Mouse (Mus musculus): ENCODE results near the gene Fmo1.

The Fmo1 gene

DNA sequence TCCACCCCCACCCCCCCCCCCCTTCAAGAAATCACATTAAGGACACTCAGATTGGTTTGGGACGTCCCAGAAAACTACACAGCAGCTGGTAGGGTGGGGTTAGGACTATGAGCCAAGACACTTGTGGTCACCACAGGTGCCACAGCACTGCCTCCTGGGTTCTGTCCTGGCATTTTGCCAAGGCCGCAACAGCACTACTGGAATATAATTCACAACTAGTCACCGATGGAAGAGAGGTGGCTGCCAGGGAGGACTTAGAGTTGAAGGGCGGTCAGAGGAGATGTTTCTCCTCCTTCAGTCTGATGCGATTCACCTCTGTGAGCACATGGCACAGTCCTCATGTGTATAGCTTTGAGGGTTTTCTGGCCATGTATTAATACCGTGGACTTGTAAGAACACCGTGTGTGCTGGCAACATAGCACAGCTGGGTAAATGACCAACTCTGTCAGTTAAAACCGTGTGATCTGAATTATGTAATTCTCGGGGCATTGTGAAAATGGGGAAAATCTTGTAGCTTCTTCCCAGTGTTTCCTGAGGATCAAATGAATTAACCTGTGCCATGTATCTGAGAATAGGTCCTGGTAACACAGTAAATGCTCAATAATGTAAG is 6.3 kb downstream of the Fmo1 start:
- no peak for DNase-seq

DNA sequence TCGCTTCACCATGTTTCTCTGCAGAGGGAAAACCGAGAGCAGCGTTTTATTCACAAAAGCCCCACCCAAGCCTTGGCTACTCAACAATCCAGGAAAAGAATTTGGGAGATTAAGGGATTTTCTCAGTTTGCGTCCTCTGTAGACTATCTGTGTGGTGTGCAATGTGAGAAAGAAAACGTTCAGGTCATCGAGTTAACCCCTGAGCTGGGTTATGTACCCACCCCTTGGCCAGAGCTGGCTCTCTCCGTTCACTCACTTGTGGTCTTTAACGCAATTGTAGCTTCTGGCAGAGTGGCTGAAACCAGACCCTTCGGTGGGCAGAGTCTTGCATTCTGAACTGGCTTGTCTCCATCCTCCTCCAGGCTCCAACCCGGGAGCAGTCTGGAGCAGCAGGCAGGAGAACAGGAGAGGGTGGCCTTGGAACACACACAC is 6.8 kb downstream of the Fmo1 start:
- DNase-seq, result no peak

DNA sequence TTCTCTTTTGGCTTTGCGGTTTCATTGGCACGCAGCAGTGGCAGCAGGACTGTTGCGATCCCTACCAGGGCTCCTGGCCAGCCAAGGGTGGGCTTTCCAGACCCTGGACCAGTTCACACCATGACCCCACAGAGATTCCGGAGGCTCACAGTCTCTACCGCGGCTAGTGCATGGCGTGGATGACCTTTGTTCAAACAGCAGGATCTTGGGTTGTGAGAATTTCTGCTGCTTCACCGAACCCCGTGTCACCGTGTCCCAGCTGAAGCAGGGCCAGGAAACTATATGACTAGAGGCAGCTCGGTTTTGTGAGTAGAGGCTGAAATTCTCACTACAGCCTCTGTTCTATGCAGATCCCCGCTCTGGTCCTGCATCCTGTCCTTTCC is 7.7 kb downstream of the Fmo1 start:
- no peak for DNase-seq

DNA sequence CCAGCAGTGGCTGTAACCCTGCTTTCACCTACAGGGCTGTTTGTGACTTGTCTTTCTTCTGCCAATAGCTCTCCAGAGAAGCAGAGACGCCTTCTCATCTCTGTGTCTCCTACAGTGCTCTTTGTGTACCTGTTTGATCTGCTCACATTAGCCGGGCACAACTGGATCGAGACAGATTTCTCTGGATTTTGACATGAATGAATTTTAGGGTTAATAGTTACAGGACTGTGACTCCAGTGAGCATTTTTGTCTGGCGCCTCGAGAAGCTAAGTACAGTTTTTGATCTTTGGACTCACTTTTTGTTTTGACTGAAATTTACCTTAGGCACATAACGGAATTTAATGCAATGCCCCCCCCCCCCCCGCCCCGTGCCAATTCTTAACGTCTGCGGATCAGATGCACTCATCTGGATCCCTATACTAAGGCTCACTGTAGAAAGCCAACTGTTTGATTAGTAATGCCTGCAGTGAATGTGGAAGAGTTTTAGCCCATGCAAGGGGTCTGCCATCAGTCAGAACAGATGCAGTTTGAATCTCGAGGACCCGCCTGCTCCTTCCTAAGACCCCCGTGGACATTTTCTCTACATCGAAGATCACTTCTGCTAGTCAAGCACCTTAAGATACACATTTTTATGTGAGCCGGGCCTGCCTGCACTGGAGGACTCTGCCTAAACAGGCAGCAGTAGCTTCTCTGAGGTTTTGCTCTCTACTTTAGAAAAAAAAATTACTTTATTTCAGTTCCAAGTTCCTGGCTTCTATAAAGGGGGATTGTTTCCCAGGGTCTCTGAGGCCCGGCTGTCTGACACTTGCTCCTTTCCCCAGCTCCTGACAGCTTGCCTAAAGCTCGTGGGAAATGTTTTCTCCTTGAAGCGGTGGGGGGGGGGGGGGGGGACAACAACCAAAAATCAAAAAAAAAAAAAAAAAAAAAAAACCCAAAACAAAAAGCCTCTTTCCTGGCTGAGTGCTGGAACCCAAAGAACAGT is 8.4 kb downstream of the Fmo1 start:
- DNase-seq, result no peak

DNA sequence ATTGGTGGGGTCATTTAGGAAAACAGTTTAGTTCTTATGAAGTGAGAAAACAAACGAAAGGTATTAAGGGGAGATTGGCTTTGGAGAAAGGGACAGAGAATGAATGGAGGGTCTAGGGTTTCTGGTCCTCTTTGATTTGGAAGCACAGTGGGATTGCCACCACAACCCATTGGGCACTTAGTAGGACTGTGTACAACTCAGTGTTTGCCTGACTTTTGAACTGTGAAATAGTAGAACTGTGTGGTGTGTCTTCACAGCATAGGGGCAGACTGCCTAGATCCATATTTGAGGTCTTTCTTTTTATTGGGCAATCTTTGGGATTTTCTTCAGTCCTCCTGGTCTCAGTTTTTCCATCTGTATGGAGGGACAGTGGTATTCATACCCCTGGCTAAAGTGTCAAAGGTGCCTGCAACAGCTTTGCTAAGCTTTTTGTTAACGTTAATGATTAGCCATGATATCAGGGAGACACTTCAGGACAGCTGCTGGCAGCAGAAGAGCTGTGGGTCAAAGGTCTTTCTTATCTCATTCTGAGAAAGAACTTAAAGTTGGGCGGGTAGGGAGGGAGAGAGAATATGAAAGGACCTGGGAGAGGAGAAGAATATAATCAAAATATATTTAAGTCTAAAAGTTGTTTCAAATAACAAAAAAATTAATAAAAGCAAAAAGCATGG is 12.5 kb downstream of the Fmo1 start:
- DNase-seq, result no peak

DNA sequence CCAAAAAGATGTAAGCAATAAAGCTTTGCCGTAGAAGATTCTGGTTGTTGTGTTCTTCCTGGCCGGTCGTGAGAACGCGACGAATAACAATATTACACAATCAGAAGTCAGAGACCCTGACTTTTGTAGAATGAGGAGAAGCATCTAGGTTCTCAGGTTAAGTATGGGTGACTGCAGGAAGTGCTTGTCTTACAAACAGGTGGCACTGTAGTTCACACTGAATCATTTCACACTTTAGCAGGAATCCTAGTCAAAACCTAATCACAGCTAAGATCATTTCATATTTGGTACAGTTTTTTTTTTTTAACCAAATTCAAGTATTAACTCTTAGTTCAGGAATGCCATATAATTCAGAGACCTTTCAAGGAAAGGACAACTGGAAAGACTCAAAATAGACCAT is 18.9 kb downstream of the Fmo1 start:
- DNase-seq, result no peak

DNA sequence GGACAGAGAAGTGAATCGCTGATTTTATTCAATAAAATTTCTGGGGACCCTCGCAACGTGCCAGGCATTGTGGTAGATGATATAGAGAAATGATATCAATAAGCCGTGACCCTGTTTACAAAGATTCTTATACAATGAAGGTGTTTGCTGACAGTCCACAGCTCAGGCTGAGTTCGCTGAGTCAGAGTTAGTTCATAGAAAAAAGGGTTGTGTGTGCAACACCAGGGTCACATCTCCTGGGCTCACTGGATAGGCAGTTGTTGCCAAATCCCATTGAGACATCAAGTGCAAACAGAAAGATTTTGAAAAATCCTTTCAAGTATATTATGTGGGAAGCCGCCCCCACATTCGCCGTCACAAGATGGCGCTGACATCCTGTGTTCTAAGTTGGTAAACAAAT is 26.2 kb downstream of the Fmo1 start:
- DNase-seq, result no peak

DNA sequence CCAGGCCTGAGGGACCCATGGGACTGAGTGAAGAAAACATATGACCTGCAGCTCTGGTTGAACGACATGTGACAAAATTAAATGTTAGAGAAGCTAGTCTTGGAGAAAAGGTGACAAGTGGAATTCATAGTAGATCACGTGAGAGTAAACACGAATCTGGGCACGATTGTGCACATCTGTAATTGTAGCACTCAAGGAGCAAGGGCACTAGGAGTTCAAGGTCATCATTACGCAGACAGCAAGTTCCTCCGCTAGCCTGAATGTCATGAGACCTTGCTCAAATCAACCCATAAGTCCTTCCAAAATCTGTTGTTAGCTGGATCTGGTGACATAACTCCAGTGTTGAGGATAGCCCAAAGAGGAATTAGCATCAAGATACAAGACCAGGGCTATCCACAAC is 27.4 kb downstream of the Fmo1 start:
- no peak for DNase-seq

DNA sequence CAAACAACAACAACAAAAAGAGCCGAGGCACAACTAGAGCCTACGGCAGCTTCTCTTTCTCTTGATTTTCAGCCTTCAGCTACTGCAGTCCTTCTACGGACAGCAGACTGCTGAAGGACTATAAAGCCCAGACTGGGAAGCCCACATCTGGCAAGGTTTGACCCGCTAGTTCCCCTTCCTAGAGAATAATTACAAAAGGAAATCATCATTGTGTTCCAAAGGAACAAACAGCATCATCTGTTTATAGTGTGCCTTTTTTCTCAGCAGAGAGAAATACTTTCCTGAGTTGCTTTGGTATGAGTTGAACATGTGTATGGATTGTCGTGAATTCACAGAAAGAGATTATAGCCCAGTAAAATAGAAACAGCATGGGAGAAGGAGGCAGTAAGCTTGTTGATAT is 32.1 kb downstream of the Fmo1 start:
- DNase-seq, result no peak

DNA sequence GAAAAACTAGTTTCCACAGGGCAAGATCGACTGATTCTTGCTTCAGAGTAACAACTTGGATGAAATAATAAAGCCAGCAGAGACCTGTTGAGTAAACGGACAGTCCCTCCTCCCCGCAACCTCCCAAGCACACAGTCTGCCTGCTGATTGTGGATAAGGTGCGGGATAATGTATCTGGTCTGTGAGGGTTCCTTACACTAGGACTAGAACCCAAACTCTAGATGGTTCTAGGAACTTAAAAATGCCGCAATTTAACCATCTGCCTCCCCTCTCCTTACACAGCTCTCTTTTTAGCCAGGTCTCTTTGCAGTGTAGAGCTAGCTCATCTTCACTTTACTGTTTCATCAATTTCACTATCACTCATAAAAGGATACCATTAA is 33.8 kb downstream of the Fmo1 start:
- DNase-seq, result no peak

DNA sequence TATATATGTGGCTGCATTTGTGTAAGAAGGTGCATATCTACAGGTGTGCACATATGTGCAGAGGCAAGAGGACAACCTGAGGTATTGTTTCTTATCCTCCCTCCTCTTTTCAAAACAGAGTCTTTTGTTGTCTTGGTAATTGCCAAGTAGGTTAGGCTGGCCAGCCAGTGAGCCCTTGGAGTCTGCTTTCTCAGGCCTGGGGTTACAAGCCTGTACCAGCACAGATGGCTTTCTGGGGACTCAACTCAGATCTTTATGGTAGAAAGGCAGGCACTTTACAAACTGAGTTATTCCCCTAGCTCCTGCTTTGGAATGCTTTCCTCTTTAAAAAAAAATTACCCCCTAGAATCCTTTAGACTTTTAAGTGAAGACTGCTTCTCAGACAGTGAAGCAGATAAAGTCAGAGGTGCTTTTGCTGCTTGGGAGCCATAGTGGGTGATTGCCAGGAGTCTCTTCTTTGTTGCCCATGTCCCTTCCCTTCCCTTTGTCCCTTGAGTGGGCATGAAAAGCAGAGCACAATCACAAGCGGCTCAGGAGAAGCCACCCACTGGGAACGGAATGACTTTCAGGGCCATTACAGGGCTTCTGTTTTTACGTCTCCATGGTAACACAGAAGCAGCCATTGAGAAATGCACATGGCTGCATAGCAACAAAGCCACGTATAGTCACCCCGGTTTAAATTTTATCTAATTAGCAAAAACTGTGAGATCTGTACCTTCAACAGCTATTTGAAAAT is 34.4 kb downstream of the Fmo1 start:
- DNase-seq, result no peak

DNA sequence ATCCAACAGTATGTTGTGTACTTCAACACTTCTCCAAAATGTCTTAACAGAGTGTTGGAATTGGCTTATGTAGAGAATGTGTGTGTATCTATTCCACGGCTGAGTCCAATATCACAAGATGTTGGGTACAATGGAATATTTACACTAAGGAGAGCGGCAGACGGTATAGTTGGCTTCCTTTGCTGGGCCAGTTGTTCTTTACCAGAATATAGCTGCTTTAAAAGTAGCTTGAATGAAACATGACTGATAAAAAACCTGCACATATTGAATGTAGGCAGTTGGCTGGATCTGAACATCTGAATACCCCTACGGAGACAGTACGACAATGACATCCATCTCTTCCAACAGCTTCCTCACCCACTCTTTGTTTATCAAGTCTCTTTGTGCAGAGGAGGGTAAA is 47.1 kb downstream of the Fmo1 start:
- DNase-seq, result no peak

DNA sequence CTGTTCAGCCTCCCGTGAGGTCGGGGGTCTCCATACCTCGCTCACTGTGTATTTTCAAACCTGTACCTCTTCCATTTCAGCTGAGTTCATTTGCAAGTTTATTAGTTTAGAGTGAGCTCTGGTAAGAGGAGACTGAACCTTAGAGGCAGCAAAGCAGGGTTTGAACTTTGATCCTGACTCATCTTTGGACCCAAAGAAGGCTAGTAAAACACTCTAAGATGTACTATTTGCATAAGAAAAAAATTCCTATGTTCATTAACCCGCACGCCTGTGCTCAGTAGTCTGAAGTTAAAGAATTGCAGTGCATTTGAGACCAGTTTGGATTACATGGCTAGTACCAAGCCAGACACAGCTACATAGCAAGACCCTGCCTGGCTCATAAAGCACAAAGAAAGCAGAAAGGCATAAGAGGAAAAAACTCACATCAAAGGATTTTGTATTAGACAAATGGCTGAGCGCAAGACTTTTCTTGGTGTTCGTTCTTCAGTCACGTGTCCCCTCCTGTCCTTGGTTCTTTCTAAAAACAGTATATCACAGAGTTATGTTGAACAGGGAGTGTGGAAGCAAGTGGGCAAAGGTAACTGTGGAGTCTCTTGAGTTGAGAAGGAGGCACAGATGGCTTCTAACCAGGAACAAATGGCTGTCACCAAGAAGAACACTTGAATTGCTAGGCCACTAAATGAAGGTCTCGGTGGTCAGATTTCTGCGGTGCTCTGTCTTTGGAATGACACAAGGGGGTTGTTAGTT is 50.9 kb downstream of the Fmo1 start:
- DNase-seq, result no peak

DNA sequence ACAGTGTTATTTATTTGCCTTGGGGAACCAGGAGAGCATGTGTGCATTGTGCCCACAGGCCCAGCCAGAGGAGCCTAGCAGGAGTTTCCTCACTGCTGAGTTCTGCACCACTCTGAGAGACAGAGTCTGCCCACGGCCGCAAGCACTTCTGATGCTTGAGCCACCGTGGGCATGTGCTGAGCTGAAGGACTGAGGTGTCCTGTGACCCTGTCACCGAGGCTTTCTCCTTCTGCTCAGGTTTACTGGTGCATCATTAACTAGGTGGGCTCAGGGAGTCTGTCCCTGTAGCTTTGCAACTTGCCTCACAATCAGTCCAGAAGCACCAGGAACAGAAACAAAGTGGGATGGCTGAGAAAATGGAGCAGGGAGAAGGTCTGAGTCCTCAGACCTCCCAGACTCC is 51.5 kb downstream of the Fmo1 start:
- DNase-seq, result no peak

DNA sequence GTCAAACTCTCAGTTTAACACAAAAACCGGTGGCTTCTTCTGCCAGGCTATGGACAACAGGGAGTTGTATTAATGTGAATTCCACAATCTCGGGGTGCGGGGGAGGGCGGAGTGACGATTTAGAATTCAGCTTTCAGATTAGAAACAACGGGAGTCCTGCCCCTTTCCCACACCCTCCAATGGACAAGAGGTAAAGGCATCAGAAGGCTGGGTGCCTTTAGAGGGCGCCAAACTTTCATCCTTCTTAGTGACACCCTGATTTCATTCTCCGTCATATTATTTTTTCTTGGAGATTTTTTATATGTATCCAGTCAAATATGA is 52.6 kb downstream of the Fmo1 start, which contains the start of gene Fmo4:
Gene Fmo4 (minus strand): TSS at position 137 of the 321 bp plus-strand sequence.
- DNase-seq, result peak; percentile 73

DNA sequence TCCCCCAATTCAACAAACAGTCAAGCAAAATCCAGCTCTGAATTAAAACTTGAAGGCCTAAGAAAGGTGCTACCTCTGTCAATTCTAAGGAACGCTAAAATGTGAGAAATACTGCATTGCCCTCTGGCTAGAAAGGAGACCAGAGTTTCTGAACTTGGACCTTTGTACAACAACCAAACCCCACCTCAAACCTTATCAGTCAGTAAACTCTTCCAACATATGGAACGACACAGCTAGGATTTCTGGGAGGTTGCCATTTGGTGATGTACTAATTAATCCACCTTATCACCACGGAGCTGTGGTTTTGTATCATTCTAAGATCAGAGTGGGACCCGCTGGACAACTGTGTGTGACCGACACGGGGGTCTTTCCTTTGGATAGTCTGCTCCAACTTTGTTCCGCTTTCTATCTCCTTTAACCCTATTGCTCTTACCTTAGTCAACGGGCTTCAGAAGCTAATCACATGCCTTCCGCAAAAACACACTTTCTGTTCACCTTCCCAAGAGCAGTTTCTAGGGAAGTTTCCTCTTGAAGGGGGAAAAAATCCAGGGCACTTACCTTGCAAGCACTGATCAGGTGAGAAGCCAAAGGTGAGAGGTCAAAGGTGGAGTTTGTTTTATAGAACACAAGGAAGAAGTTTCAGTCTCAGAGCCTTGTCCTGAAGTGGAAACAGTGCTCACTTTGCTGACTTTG is 53.1 kb downstream of the Fmo1 start:
- no peak for DNase-seq

DNA sequence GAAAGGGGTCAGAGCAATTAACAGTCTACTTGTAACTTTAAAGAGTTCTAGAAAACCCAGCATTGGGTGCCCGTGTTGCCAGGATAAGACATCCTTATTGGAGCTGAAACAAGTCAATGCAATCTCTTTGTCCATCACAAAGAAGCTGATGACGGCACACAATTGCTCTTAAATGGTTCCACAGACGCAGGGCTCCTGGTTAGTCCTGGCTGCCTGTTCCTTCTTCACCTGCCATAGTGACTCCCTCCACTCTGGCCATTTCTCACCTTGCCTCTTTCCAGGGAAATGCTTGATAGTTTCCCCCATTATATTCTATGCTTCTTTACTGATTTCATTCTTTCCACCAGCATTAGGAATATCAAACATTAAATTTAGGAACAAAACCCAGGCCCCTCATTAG is 57.9 kb downstream of the Fmo1 start:
- DNase-seq, result no peak

DNA sequence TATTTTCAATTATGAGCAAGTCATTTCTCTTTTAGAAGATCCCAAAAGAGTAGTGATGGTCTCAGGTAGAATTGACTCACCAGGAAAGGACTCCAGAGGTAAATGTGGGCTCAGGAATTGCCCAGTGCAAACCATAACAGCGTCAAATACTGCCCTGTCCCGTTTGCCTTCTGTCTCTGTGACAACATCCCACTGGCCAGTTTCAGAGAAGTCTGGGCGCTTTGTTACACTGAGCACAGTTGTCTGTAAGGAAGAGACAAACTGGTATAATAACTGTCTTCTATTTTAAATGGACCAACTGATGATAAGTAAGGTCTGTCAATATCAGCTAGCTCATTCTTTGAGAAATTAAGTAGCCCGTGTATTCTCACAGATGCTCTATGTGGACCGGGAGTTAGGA is 59.0 kb downstream of the Fmo1 start:
- DNase-seq, result no peak

DNA sequence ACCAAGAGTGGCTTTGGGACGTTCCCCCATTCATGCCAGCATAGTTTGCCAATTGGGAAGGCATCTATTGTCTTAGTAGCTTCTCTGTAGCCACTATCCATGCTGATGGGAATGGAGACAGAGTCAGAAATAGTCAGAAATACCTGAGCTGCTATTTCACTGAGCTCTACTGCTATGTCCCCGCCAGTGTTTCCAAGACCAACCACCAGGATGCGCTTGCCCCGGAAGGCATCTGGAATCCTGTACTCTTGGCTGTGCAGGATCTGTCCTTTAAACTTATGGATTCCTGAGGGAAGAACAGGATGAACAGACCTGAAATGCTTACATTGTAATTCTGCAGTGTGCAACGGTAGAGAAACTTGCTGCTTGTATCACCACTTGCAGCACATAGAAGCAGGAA is 61.4 kb downstream of the Fmo1 start:
- DNase-seq, result no peak

DNA sequence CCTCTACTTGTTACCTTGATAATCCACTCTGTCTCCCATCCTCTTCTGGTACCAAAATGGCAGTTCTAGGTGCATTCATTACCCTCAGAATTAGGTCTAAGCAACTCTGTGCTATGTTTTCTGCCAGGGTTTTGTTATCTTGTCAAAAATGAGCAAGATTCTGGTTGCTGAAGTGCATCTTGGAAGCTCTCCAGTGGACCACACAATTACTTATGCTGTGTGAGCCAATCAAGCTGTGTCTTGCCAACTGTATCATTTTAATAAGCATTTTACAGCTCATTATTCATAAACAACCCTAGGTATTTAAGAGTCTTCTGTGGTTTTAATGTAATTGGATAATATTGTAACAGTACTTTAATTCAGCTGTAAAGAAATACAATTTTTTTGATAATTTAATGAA is 70.0 kb downstream of the Fmo1 start:
- DNase-seq, result no peak

DNA sequence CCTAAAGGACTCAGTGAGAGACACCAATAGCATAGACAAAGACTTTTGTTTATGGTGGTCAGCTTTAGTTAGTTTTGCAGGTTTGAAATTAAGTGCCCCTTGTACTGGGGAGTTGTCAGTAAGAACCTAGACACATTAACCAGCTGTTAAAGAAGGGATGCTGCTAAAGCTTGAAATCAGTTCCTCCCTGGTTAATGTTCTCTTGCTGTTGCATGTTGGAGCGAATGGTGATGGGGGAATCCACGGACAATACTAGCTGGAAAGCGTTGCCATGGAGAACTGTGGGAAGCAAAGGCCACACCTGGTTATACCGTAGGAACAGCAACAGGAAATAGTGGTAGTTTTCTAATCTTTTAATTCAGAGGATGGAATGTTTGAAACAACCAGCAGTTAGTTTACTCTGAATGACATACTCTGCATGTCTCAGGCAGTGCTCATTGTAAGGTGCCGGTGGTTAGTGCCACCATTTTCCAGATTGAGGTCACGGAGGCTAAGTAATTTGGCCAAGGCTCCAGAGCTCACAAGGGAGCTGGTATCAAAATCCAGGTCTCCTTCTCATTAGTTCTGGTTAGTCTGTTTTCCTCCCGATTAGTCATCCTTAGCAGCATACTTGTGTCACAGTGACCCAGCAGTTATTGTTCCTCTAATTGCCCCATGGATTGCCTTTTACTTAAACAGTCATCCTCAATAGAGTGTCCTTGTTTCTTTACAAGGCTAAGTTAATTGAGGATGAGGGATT is 73.9 kb downstream of the Fmo1 start:
- no peak for DNase-seq

Data from lung, postnatal 14 days (tissue).